Mouse (Mus musculus): Measurements from ENCODE around the gene Kcnh1. TPM values are rescaled to one million over a fixed set of nuclear protein-coding genes. Genes with fewer than 3 reads are reported as not detected.

The Kcnh1 gene
- polyA plus RNA-seq, 1 experiment from 2014 or later: not detected

DNA sequence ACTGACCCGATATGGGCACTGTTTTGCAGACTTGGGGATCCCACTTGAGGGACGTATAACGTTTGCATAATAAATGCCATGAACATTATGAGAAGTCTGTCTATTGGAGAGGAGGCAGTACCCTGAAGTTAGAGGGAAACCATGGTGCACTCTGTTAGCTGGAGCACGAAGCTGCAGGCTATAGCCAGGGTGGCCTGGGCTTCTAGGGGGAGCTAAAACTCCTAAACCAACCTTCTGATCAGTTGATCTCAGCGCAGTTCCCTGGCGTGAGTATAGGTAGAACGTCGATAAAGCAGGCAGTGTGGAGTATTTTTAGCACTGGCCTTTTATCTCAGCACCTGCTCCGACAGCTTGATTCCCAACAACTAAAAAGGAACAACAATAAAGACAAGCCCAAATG lies 2.1 kb downstream of the Kcnh1 start:
- ATAC-seq (ENCODE audit: low read depth): no peak
- no peaks in the 10 kb centered on the region for H3K36me3 ChIP-seq (ENCODE audit: control insufficient read depth, insufficient read depth)
- H3K27me3 ChIP-seq (ENCODE audit: control insufficient read depth, insufficient read depth, low read depth, low read length): peaks cover 35% of the 10 kb centered on the region
- no peaks in the 10 kb centered on the region for H3K9me3 ChIP-seq (replicated peaks; ENCODE audit: control insufficient read depth, low read length)
- H3K27ac ChIP-seq (ENCODE audit: low read length): no peak overlapping the region
- no peaks in the 10 kb centered on the region; the same call in 1 of the 2 replicates for H3K4me1 ChIP-seq (ENCODE audit: control insufficient read depth, low read depth, low read length)
- H3K9ac ChIP-seq (ENCODE audit: low read depth, low read length): no peak overlapping the region
- H3K4me2 ChIP-seq (ENCODE audit: low read depth, low read length): no peak overlapping the region
- no peak overlapping the region for H3K4me3 ChIP-seq (ENCODE audit: low read depth, low read length)
- WGBS (ENCODE audit: insufficient replicate concordance): 51% methylated on average over 9 of the region's 9 CpGs

DNA sequence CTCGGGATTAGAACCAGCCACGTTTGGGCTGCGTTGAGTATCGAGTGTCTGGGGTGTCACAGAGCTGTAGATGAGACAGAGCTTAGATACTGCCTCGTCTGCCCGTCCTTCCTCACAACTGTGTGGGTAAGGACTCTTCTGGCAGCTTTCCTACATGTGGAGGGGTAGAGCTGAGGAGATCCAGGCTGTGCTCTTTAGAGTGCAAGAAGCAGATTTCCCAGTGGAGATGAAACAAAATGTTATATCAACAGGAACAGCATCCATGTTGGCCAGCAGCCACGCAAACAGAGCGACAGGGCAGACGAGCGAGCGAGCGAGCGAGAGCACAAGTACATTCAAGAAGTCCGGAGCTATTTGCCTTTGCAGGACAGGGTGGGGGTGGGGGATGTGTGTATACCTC lies 3.1 kb downstream of the Kcnh1 start:
- H3K27ac ChIP-seq (ENCODE audit: low read length): no peak overlapping the region
- H3K9me3 ChIP-seq (replicated peaks; ENCODE audit: control insufficient read depth, low read length): no peaks in the 10 kb centered on the region
- H3K4me3 ChIP-seq (ENCODE audit: low read depth, low read length): no peak overlapping the region
- H3K9ac ChIP-seq (ENCODE audit: low read depth, low read length): no peak overlapping the region
- 69% methylated on average over 14 of the region's 14 CpGs for WGBS (ENCODE audit: insufficient replicate concordance)
- H3K27me3 ChIP-seq (ENCODE audit: control insufficient read depth, insufficient read depth, low read depth, low read length): peaks cover 35% of the 10 kb centered on the region
- no peak overlapping the region for H3K4me2 ChIP-seq (ENCODE audit: low read depth, low read length)
- no peaks in the 10 kb centered on the region; the same call in 1 of the 2 replicates for H3K4me1 ChIP-seq (ENCODE audit: control insufficient read depth, low read depth, low read length)
- no peak for ATAC-seq (ENCODE audit: low read depth)
- H3K36me3 ChIP-seq (ENCODE audit: control insufficient read depth, insufficient read depth): no peaks in the 10 kb centered on the region

DNA sequence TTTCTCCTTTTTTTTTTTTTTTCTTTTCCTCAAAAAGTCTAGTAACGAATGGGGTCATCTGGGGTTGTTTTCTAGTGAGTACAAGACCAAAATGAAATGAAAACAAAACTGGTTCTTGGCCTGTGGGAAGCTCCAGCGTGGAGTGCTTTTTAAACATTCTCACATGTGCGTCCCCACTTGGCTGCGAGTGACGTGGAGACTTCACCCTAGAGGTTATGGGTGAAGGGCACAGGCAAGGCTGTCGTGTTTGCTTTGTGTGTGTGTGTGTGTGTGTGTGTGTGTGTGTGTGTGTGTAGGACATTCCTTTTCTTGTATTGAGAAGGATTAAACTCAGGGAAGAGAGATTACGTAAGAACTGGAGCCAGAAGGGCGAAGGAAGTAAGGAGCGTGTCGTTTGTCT lies 6.9 kb downstream of the Kcnh1 start:
- Histone ChIP-seq H3K36me3 (ENCODE audit: control insufficient read depth, insufficient read depth) (no peaks in the 10 kb centered on the region), H3K4me3 (ENCODE audit: low read depth, low read length) (no peak overlapping the region), H3K4me1 (ENCODE audit: control insufficient read depth, low read depth, low read length) (no peaks in the 10 kb centered on the region), H3K27me3 (ENCODE audit: control insufficient read depth, insufficient read depth, low read depth, low read length) (peaks cover 6% of the 10 kb centered on the region), H3K9ac (ENCODE audit: low read depth, low read length) (no peak overlapping the region), H3K4me2 (ENCODE audit: low read depth, low read length) (no peak overlapping the region), H3K27ac (ENCODE audit: low read length) (no peak overlapping the region), H3K9me3 (replicated peaks; ENCODE audit: control insufficient read depth, low read length) (no peaks in the 10 kb centered on the region)
- WGBS (ENCODE audit: insufficient replicate concordance): 49% methylated on average over 10 of the region's 10 CpGs
- no peak for ATAC-seq (ENCODE audit: low read depth)

DNA sequence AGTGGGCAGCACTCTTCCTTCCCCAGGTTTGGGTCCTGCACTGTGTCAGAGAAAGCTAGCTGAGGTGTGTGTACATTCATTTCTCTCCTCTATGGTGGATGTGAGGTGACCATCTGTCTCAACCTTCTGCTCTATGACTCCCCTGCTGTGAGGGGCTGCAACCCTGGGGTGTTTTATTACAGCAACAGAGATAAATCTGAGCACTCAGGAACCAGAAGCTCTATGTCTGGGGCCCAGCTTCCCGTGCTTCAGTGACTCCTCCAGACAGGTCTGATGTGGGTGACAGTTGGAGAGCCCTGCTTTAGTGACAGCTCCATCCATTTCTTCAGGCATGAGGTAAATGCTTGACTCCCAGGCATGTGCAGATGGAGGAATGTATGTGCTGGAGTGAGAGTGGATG lies 12.4 kb downstream of the Kcnh1 start:
- H3K36me3 ChIP-seq (ENCODE audit: control insufficient read depth, insufficient read depth): no peaks in the 10 kb centered on the region
- no peak for ATAC-seq (ENCODE audit: low read depth)
- H3K4me1 ChIP-seq (ENCODE audit: control insufficient read depth, low read depth, low read length): no peaks in the 10 kb centered on the region
- no peak overlapping the region for H3K4me3 ChIP-seq (ENCODE audit: low read depth, low read length)
- H3K27ac ChIP-seq (ENCODE audit: low read length): no peak overlapping the region
- H3K27me3 ChIP-seq (ENCODE audit: control insufficient read depth, insufficient read depth, low read depth, low read length): no peaks in the 10 kb centered on the region
- no peak overlapping the region for H3K4me2 ChIP-seq (ENCODE audit: low read depth, low read length)
- no peaks in the 10 kb centered on the region for H3K9me3 ChIP-seq (replicated peaks; ENCODE audit: control insufficient read depth, low read length)
- WGBS (ENCODE audit: insufficient replicate concordance): 12% methylated on average over 1 of the region's 1 CpGs
- no peak overlapping the region for H3K9ac ChIP-seq (ENCODE audit: low read depth, low read length)

DNA sequence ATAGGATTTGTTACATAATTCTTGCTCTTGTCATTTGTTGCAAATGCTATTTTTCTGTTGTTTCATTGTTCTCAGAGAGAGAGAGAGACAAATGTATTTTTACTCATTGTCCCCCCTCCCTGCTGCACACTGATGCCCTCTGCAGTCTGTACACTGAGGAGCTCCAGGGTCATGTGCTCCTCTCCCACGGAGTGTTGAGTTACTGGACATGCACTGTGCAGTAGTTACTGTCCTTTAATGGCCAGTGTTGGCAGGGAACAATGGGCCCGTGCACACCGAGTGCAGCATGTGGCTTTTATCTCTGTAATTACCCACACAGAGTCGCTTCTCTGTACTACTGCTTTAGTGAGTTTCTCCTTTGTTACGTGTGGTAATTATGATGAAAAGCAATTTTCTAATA lies 17.4 kb downstream of the Kcnh1 start:
- ATAC-seq (ENCODE audit: low read depth): no peak
- no peak overlapping the region for H3K9ac ChIP-seq (ENCODE audit: low read depth, low read length)
- H3K4me1 ChIP-seq (ENCODE audit: control insufficient read depth, low read depth, low read length): no peaks in the 10 kb centered on the region
- no peak overlapping the region for H3K4me2 ChIP-seq (ENCODE audit: low read depth, low read length)
- 42% methylated on average over 5 of the region's 5 CpGs for WGBS (ENCODE audit: insufficient replicate concordance)
- no peaks in the 10 kb centered on the region for H3K9me3 ChIP-seq (replicated peaks; ENCODE audit: control insufficient read depth, low read length)
- H3K36me3 ChIP-seq (ENCODE audit: control insufficient read depth, insufficient read depth): no peaks in the 10 kb centered on the region
- H3K27me3 ChIP-seq (ENCODE audit: control insufficient read depth, insufficient read depth, low read depth, low read length): no peaks in the 10 kb centered on the region
- no peak overlapping the region for H3K4me3 ChIP-seq (ENCODE audit: low read depth, low read length)
- H3K27ac ChIP-seq (ENCODE audit: low read length): no peak overlapping the region

DNA sequence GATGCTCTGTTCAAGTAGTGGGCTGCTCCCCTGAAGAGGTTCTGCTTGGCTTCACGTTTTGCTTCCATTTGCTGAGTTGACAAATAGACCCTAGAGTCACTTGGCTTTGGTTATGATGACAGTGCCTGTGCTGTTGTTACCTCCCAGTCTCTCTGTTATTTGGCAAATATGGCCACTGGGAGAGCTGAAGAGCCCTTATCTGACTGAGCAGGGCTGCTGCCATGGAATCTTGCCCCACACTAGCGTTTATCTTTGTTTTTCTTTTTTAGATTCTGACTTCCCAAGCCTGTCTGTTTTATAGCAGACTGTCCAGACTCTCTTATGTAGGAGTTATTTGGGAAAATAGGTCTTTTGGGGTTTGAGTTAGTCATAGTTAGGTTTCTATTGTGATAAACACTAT lies 21.9 kb downstream of the Kcnh1 start:
- 41% methylated on average over 2 of the region's 2 CpGs for WGBS (ENCODE audit: insufficient replicate concordance)
- H3K4me3 ChIP-seq (ENCODE audit: low read depth, low read length): no peak overlapping the region
- no peak overlapping the region for H3K4me2 ChIP-seq (ENCODE audit: low read depth, low read length)
- no peak overlapping the region for H3K27ac ChIP-seq (ENCODE audit: low read length)
- no peaks in the 10 kb centered on the region for H3K9me3 ChIP-seq (replicated peaks; ENCODE audit: control insufficient read depth, low read length)
- no peak overlapping the region for H3K9ac ChIP-seq (ENCODE audit: low read depth, low read length)
- H3K27me3 ChIP-seq (ENCODE audit: control insufficient read depth, insufficient read depth, low read depth, low read length): no peaks in the 10 kb centered on the region
- no peaks in the 10 kb centered on the region for H3K36me3 ChIP-seq (ENCODE audit: control insufficient read depth, insufficient read depth)
- no peak for ATAC-seq (ENCODE audit: low read depth)
- no peaks in the 10 kb centered on the region for H3K4me1 ChIP-seq (ENCODE audit: control insufficient read depth, low read depth, low read length)

DNA sequence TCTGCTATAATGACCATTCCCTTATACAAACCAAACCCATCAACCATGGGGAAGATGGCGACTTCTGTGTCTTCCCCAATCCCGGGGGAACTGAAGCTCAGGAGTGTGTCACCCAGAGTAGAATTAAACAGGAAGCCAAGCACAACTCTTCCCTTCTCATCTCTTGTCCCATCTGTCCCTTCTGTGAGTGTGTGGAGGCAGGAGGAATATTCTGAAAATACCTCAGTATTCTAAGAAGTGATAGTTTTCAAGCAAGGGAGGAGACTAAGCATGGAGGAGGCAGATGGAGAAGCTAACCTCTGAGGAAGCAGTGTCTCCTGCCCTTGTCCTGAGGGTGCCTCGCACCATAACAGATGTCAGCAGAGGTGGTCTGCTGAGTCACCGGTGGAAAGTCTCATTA lies 24.1 kb downstream of the Kcnh1 start:
- no peak overlapping the region for H3K9ac ChIP-seq (ENCODE audit: low read depth, low read length)
- no peak overlapping the region for H3K27ac ChIP-seq (ENCODE audit: low read length)
- no peaks in the 10 kb centered on the region for H3K36me3 ChIP-seq (ENCODE audit: control insufficient read depth, insufficient read depth)
- no peak for ATAC-seq (ENCODE audit: low read depth)
- no peaks in the 10 kb centered on the region for H3K9me3 ChIP-seq (replicated peaks; ENCODE audit: control insufficient read depth, low read length)
- WGBS (ENCODE audit: insufficient replicate concordance): 72% methylated on average over 4 of the region's 4 CpGs
- no peak overlapping the region for H3K4me3 ChIP-seq (ENCODE audit: low read depth, low read length)
- H3K27me3 ChIP-seq (ENCODE audit: control insufficient read depth, insufficient read depth, low read depth, low read length): no peaks in the 10 kb centered on the region
- H3K4me2 ChIP-seq (ENCODE audit: low read depth, low read length): no peak overlapping the region
- H3K4me1 ChIP-seq (ENCODE audit: control insufficient read depth, low read depth, low read length): no peaks in the 10 kb centered on the region

DNA sequence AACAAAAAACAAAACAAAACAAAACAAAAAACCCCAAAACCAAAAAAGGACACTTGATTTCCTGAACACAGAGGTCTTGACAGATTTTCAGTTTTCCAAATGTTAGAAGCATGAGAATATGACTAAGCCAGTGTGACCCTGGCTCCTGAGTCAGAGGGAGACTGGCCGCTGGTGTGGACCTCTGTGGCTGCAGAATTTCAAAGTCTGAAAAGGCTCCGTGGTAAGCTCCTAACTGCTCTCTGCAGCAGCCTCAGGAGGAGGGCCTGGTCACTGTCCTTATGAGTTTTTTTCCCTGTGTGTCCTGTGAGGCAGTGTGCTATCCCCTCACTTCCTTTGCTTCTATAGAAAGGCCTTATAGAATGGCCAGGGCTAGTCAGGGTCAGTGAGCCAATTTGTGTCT lies 29.6 kb downstream of the Kcnh1 start:
- H3K9me3 ChIP-seq (replicated peaks; ENCODE audit: control insufficient read depth, low read length): no peaks in the 10 kb centered on the region
- H3K36me3 ChIP-seq (ENCODE audit: control insufficient read depth, insufficient read depth): no peaks in the 10 kb centered on the region
- H3K27me3 ChIP-seq (ENCODE audit: control insufficient read depth, insufficient read depth, low read depth, low read length): no peaks in the 10 kb centered on the region
- no peak overlapping the region for H3K4me2 ChIP-seq (ENCODE audit: low read depth, low read length)
- H3K4me1 ChIP-seq (ENCODE audit: control insufficient read depth, low read depth, low read length): no peaks in the 10 kb centered on the region
- 34% methylated on average over 2 of the region's 2 CpGs for WGBS (ENCODE audit: insufficient replicate concordance)
- no peak overlapping the region for H3K27ac ChIP-seq (ENCODE audit: low read length)
- H3K9ac ChIP-seq (ENCODE audit: low read depth, low read length): no peak overlapping the region
- no peak overlapping the region for H3K4me3 ChIP-seq (ENCODE audit: low read depth, low read length)
- ATAC-seq (ENCODE audit: low read depth): no peak

DNA sequence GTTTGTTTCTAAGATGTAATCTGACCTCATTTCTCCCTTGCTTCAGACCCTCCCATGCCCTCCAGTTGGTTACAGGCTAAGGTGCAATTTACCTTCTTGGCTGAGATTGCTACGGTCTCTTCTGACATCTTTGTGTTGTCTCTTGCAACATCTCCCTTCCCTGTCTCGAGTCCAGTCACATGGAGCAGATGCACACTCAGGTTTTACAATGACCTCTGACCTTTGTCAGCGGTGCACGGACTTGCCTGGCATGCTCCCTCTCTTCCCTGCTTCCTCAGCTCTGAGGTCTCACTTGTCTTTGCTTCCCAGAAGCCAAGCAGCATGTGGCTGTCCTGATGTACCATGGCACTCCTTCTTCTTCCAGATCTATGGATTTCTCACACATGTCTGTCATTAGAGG lies 33.6 kb downstream of the Kcnh1 start:
- Histone ChIP-seq H3K27me3 (ENCODE audit: control insufficient read depth, insufficient read depth, low read depth, low read length) (no peaks in the 10 kb centered on the region), H3K27ac (ENCODE audit: low read length) (no peak overlapping the region), H3K9ac (ENCODE audit: low read depth, low read length) (no peak overlapping the region), H3K4me3 (ENCODE audit: low read depth, low read length) (no peak overlapping the region), H3K4me2 (ENCODE audit: low read depth, low read length) (no peak overlapping the region), H3K4me1 (ENCODE audit: control insufficient read depth, low read depth, low read length) (no peaks in the 10 kb centered on the region), H3K36me3 (ENCODE audit: control insufficient read depth, insufficient read depth) (no peaks in the 10 kb centered on the region), H3K9me3 (replicated peaks; ENCODE audit: control insufficient read depth, low read length) (0 out of 2 replicates have a peak, but pooled peaks cover 2% of the 10 kb centered on the region)
- WGBS (ENCODE audit: insufficient replicate concordance): 45% methylated on average over 4 of the region's 4 CpGs
- no peak for ATAC-seq (ENCODE audit: low read depth)

DNA sequence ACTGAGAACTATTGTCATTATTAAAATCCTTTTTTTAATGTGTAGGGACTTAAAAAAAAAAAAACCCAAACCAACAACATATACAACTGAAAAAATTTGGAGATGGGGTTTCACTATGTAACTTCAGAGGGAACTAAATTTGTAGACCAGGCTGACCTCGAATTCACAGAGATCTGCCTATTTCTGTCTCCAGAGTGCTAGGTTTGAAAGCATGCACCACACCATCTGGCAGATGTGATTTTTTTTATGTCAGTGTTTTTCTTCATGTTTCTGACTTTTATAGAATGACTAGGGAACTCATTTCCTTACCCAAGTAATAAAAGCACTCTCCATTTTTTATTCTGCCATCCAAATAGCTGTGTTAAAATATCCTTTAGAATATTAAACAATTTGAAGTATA lies 42.1 kb downstream of the Kcnh1 start:
- no peaks in the 10 kb centered on the region for H3K4me1 ChIP-seq (ENCODE audit: control insufficient read depth, low read depth, low read length)
- no peaks in the 10 kb centered on the region for H3K27me3 ChIP-seq (ENCODE audit: control insufficient read depth, insufficient read depth, low read depth, low read length)
- no peak overlapping the region for H3K27ac ChIP-seq (ENCODE audit: low read length)
- 26% methylated on average over 1 of the region's 1 CpGs for WGBS (ENCODE audit: insufficient replicate concordance)
- H3K36me3 ChIP-seq (ENCODE audit: control insufficient read depth, insufficient read depth): no peaks in the 10 kb centered on the region
- no peak overlapping the region for H3K4me2 ChIP-seq (ENCODE audit: low read depth, low read length)
- no peak overlapping the region for H3K9ac ChIP-seq (ENCODE audit: low read depth, low read length)
- ATAC-seq (ENCODE audit: low read depth): no peak
- 0 out of 2 replicates have a peak, but pooled peaks cover 2% of the 10 kb centered on the region for H3K9me3 ChIP-seq (replicated peaks; ENCODE audit: control insufficient read depth, low read length)
- no peak overlapping the region for H3K4me3 ChIP-seq (ENCODE audit: low read depth, low read length)
